Comparison of ENCODE assay signal across 8 mouse cellular contexts in the genomic region with DNA sequence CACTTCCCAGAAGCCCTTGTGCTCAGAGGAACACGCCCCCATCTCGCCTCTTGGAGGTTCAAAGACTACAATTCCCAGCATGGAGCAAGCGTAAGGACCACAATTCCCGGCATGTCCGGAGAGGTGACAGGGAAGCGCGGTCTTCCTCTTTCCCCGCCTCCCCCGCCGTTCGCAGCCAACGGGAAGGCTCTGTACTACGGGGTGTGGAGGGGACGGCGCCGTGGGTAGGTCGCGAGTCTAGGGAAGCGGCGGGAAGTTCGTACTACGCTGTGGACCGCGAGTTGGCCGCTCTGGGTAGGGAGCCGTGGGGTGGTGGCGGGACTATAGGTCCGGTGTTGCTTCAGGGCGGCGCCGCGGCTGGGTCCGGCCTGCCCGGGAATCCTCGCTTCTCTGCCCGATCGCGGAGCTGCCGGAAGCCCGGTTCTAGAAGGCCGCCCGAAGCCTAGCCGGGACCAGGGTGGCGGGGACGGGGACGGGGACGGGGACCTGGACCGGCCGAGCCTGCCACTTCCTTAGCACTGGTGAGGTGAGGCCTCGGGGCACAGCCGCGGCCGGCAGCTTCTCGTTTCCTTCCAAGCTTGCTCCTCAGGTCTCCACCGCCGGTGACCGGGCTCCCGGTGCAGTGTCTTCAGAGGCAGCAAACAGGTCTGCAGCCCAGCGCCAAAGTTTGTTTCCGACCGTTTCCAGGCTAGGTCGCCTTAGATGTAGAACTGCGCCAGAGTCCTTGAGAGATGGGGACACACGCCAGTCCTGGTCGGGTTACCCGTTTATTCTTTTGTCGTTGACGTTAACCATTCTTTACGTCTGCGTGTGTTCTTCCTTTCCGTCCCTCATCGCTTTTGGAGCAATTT. TPM values are rescaled to one million over a fixed set of nuclear protein-coding genes. Genes with fewer than 3 reads are reported as not detected.
A peak's percentile ranks its signal among the peaks of the same experiment; 100 is the strongest.
DNase-seq lines count a peak whose midpoint lies in the region; ATAC-seq lines count a peak whose summit lies in the region.

Gene Vrk1, plus strand, starts transcription at position 164 of the 851 bp plus-strand sequence.

- intact Hi-C loops in gastrocnemius, postnatal 14 days (cut with DNase I; ENCODE audit: low total_unique reads), result no loop called here
- intact Hi-C loops in left cerebral cortex, postnatal 10 days (cut with DNase I), result no loop called here

- ATAC-seq in inflammation-experienced regulatory T-cells, adult 6 months, result peak; percentile 91
- peak; percentile 93 for ATAC-seq in megakaryocyte-erythroid progenitor cell, adult 5-6 weeks (replicated peaks; ENCODE audit: low FRiP score, low TSS enrichment, poor library complexity, severe bottlenecking)

- peak; percentile 97 to 99 for DNase-seq in adrenal gland, adult (ENCODE audit: inconsistent age in 2 of 2, low spot score in 1 of 2)
- DNase-seq in embryo, embryonic 10.5 days (ENCODE audit: low spot score), result peak; percentile 99
- peak; percentile 95 for DNase-seq in gastrocnemius, postnatal 14 days
- peak; percentile 98 for DNase-seq in left cerebral cortex, postnatal 10 days (ENCODE audit: extremely low spot score in 1 of 2, low spot score in 2 of 2)
- DNase-seq in right cerebral cortex, postnatal 25 days, result peak; percentile 97
- peak; percentile 92 to 94 for DNase-seq in urinary bladder, postnatal 4 days (ENCODE audit: low spot score in 2 of 2)

RNA-seq across cellular contexts. Expression of gene Vrk1, which starts in this region (rescaled TPM):
- 1 to 10 TPM; 5.2 to 6.1 TPM for total RNA-seq in gastrocnemius, postnatal 14 days (2021)
- polyA plus RNA-seq in inflammation-experienced regulatory T-cells, adult 6 months (2017; shearing (Covaris generic)), result 100 to 1,000 TPM; 124 to 151 (median 151) TPM
- total RNA-seq in left cerebral cortex, postnatal 10 days (2021), result 10 to 100 TPM; 17.3 to 20.8 TPM
- 72.5 and 90.8 TPM in 2 replicates for total RNA-seq in megakaryocyte-erythroid progenitor cell, adult 5-6 weeks (2014; fragmentation: Nextera tagmentation)
- 149 and 178 TPM in 2 replicates for total RNA-seq in megakaryocyte-erythroid progenitor cell, adult 5-6 weeks (2017)

Comparison
In these comparisons a context has a peak if more than half of its experiments do, and no peak if none do; other contexts are left out.
1. Peak in every context shown above with its lines: DNase-seq and ATAC-seq.